Mouse (Mus musculus) MEL (cell line): Measurements from ENCODE around the gene Dcps.

Experiments used
- CHD2 ChIP-seq: IDR thresholded peaks from 2 replicates; pipeline ENCODE4 v1.6.1; 2011; ENCODE audit warnings: low read length, improper control_type of control experiment
- MYC ChIP-seq: IDR thresholded peaks from 2 replicates; pipeline ENCODE4 v1.6.1; 2011; ENCODE audit warnings: low read depth, mild to moderate bottlenecking, low read length, improper control_type of control experiment, moderate library complexity
- NRF1 ChIP-seq: IDR thresholded peaks from 2 replicates; pipeline ENCODE4 v1.6.1; 2014; ENCODE audit warnings: low read depth, mild to moderate bottlenecking, inconsistent platforms, low read length, improper control_type of control experiment, moderate library complexity; ENCODE audit not compliant: poor library complexity, insufficient read depth, severe bottlenecking
- SIN3A ChIP-seq: IDR thresholded peaks from 2 replicates; pipeline ENCODE4 v1.6.1; 2012; ENCODE audit warnings: low read length, improper control_type of control experiment, inconsistent platforms

GRCm38 (mm10) chr9:35200529-35201060 is 24.7 kb upstream of the Dcps start:
- TF ChIP-seq SIN3A (no peak), CHD2 (no peak), MYC (no peak), NRF1 (no peak)
